Mouse (Mus musculus): ENCODE data around the gene Nxnl2.

- TF ChIP-seq CTCF (IDR thresholded peaks at IDR 0.05; ENCODE audit: low read depth), result no peak
- TF ChIP-seq EP300 (IDR thresholded peaks at IDR 0.05; ENCODE audit: low read depth), result no peak
These were observed 48.9 kb upstream of the Nxnl2 start for GRCm38 (mm10) chr13:51121966-51122365.

Data from heart, postnatal 0 days (tissue).